ENCODE assay signal across 9 mouse cellular contexts in the genomic region with DNA sequence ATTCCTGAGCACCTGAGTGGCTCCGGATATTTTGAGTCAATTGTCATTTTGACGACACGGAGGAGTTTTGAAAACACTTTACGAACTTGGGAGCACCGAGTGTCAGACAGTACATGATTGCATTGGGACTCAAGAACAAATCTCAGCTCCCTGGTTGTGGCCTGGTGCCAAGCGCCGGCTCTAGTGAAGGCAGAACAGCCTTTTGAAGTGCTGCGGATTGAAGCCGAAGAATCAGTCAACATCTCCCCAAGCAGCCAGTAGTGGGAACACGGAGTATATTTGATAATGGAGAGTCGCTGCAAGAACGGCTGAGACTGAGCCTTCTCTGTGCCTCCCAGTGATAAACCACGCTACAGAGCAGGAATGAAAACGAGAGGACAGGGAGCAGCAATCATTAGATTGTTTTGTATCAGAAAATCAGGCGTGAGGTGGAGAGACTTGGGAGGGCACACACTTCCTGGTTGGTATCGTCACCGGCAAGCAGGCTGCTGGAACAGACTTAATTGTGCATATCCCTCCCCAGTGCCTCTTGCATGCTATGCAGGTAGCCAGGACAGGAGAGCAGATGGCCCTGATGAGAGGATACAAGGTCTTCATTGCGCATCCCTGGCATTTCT.
DNase-seq lines count a peak whose midpoint lies in the region; ATAC-seq and TF ChIP-seq lines count a peak whose summit lies in the region.
"Had no signal": no experiment of that assay in that cellular context is flagged by ENCODE, and none has a peak within 500 bp of the region (broad histone marks: within the 10 kb centered on the region; RNA-seq: fewer than 3 reads in every experiment).

No protein-coding gene starts in this region.

- no peak for TF ChIP-seq POLR2A in thymus, adult 2 months (IDR thresholded peaks at IDR 0.05; ENCODE audit: control insufficient read depth, extremely low read depth, insufficient read depth, low read length, poor library complexity)

- no peak overlapping the region for H3K4me2 ChIP-seq in midbrain, embryonic 14.5 days (ENCODE audit: low read length)
- H3K4me2 ChIP-seq in midbrain, embryonic 15.5 days: no peak overlapping the region
- 0 out of 2 replicates have a peak overlapping the region, but pooled peaks have one; percentile 19 for H3K4me2 ChIP-seq in kidney, postnatal 0 days (ENCODE audit: low read length)
- H3K4me2 ChIP-seq: embryonic facial prominence, embryonic 12.5 days had no signal

- H3K4me1 ChIP-seq in midbrain, embryonic 14.5 days (ENCODE audit: control insufficient read depth, insufficient read depth, low read length): no peaks in the 10 kb centered on the region
- H3K4me1 ChIP-seq in midbrain, embryonic 15.5 days: no peaks in the 10 kb centered on the region
- H3K4me1 ChIP-seq in kidney, postnatal 0 days (replicated peaks; ENCODE audit: insufficient read depth, low read length): no peaks in the 10 kb centered on the region
- no peaks in the 10 kb centered on the region; the same call in 1 of the 2 replicates for H3K4me1 ChIP-seq in thymus, adult 2 months (replicated peaks; ENCODE audit: control insufficient read depth, insufficient read depth, low read length)
- H3K4me1 ChIP-seq: embryonic facial prominence, embryonic 12.5 days had no signal

- DNase-seq in cerebellum, postnatal 36 days: peak; percentile 19 to 23
- no peak for DNase-seq in cerebellum, adult 9-11 months
- peak; percentile 40 for DNase-seq in midbrain, embryonic 14.5 days
- peak; percentile 22 for DNase-seq in kidney, postnatal 0 days (ENCODE audit: low spot score)
- peak; percentile 28 for DNase-seq in ovary, postnatal 14 days (ENCODE audit: low spot score)
- no peak for DNase-seq in thymus, adult 2 months

- H3K27ac ChIP-seq in midbrain, embryonic 14.5 days (replicated peaks; ENCODE audit: low read depth, low read length): no peak overlapping the region
- H3K27ac ChIP-seq in midbrain, embryonic 15.5 days: no peak overlapping the region
- H3K27ac ChIP-seq in kidney, postnatal 0 days: no peak overlapping the region
- H3K27ac ChIP-seq in thymus, adult 2 months (ENCODE audit: control insufficient read depth, insufficient read depth, low read length): no peak overlapping the region
- H3K27ac ChIP-seq: embryonic facial prominence, embryonic 12.5 days had no signal

- 76% methylated on average over 18 of the region's 18 CpGs for WGBS in midbrain, embryonic 14.5 days
- 70% methylated on average over 18 of the region's 18 CpGs for WGBS in midbrain, embryonic 15.5 days
- WGBS in kidney, postnatal 0 days: 48% methylated on average over 18 of the region's 18 CpGs
- WGBS in thymus, adult 2 months: 88% methylated on average over 18 of the region's 18 CpGs

- no peaks in the 10 kb centered on the region for H3K36me3 ChIP-seq in midbrain, embryonic 14.5 days (ENCODE audit: control insufficient read depth, insufficient read depth, low read length)
- H3K36me3 ChIP-seq in midbrain, embryonic 15.5 days (replicated peaks): no peaks in the 10 kb centered on the region
- H3K36me3 ChIP-seq in kidney, postnatal 0 days (ENCODE audit: insufficient read depth, low read length): no peaks in the 10 kb centered on the region
- no peaks in the 10 kb centered on the region for H3K36me3 ChIP-seq in thymus, adult 2 months (ENCODE audit: control insufficient read depth, insufficient read depth, low read length)
- H3K36me3 ChIP-seq: embryonic facial prominence, embryonic 12.5 days had no signal

- H3K9me3 ChIP-seq in midbrain, embryonic 14.5 days (ENCODE audit: control insufficient read depth, low read length): no peaks in the 10 kb centered on the region
- H3K9me3 ChIP-seq in midbrain, embryonic 15.5 days: no peaks in the 10 kb centered on the region
- H3K9me3 ChIP-seq in kidney, postnatal 0 days (replicated peaks; ENCODE audit: low read length): no peaks in the 10 kb centered on the region
- H3K9me3 ChIP-seq: embryonic facial prominence, embryonic 12.5 days had no signal

- ATAC-seq in midbrain, embryonic 14.5 days (ENCODE audit: low FRiP score, low TSS enrichment): no peak
- ATAC-seq in midbrain, embryonic 15.5 days (replicated peaks): no peak
- ATAC-seq in kidney, postnatal 0 days (replicated peaks; ENCODE audit: low FRiP score, low read depth): no peak
- no peak for ATAC-seq in cerebellum, adult (ENCODE audit: insufficient number of reproducible peaks, low FRiP score, low TSS enrichment)

- H3K27me3 ChIP-seq in midbrain, embryonic 14.5 days (ENCODE audit: control insufficient read depth, insufficient read depth, low read length): no peaks in the 10 kb centered on the region
- no peaks in the 10 kb centered on the region for H3K27me3 ChIP-seq in midbrain, embryonic 15.5 days (replicated peaks)
- no peaks in the 10 kb centered on the region for H3K27me3 ChIP-seq in kidney, postnatal 0 days (ENCODE audit: insufficient read depth, low read length)
- no peaks in the 10 kb centered on the region for H3K27me3 ChIP-seq in thymus, adult 2 months (ENCODE audit: control insufficient read depth, insufficient read depth, low read length)

- no peak for TF ChIP-seq CTCF in kidney, postnatal 0 days (IDR thresholded peaks at IDR 0.05; ENCODE audit: low read depth)
- TF ChIP-seq CTCF in thymus, adult 2 months (IDR thresholded peaks at IDR 0.05; ENCODE audit: borderline replicate concordance, control insufficient read depth, extremely low read depth, insufficient read depth, low read length, poor library complexity): no peak

- no peak overlapping the region for H3K4me3 ChIP-seq in midbrain, embryonic 14.5 days (replicated peaks; ENCODE audit: low read depth, low read length)
- H3K4me3 ChIP-seq in midbrain, embryonic 15.5 days: no peak overlapping the region
- H3K4me3 ChIP-seq in kidney, postnatal 0 days (replicated peaks; ENCODE audit: low read depth, low read length): no peak overlapping the region
- H3K4me3 ChIP-seq in thymus, adult 2 months (ENCODE audit: control insufficient read depth, insufficient read depth, low read length): no peak overlapping the region
- H3K4me3 ChIP-seq: embryonic facial prominence, embryonic 12.5 days had no signal

- no peak overlapping the region for H3K9ac ChIP-seq in midbrain, embryonic 14.5 days (replicated peaks; ENCODE audit: low read length)
- H3K9ac ChIP-seq in midbrain, embryonic 15.5 days: no peak overlapping the region
- H3K9ac ChIP-seq in kidney, postnatal 0 days (ENCODE audit: low read depth, low read length): no peak overlapping the region
- H3K9ac ChIP-seq: embryonic facial prominence, embryonic 12.5 days had no signal

Comparison
In these comparisons a context has a peak if more than half of its experiments do, and no peak if none do; other contexts are left out.
1. DNase-seq: peak in cerebellum, postnatal 36 days (2 of 2), midbrain, embryonic 14.5 days (single experiment), kidney, postnatal 0 days (single experiment) and ovary, postnatal 14 days (single experiment); none in cerebellum, adult 9-11 months (single experiment) and thymus, adult 2 months (single experiment).